Mouse (Mus musculus) ES-E14 (cell line): ENCODE measurements at regions not wholly inside any gene's neighbourhood (a gene's known extent, or its start where the extent isn't known, plus 50 kb on each side); places are given as distances from the start of the nearest gene placed in this dataset.

Source experiments
- DNase-seq: peaks from one replicate; pipeline ENCODE4 v3.0.0-alpha.2; 2013; ENCODE audit warnings: low read depth, low spot score
- H3K27ac ChIP-seq: 2 replicates; pipeline ENCODE4 v1.5.1; 2012; ENCODE audit warnings: low read depth, mild to moderate bottlenecking, low read length, moderate library complexity, mixed read lengths; ENCODE audit not compliant: poor library complexity, insufficient read depth, severe bottlenecking
- H3K36me3 ChIP-seq: 2 replicates; pipeline ENCODE4 v1.6.1; 2012; ENCODE audit warnings: mild to moderate bottlenecking, low read length, moderate library complexity, mixed read lengths; ENCODE audit not compliant: control insufficient read depth, poor library complexity, insufficient read depth, severe bottlenecking
- H3K4me1 ChIP-seq, 2 experiments: fragments of 150-350 bp in 1 of 2; sonication (generic) in 1 of 2; 2 replicates each; pipeline ENCODE4 v1.6.1; 2012; ENCODE audit warnings: low read length in 2 of 2, mild to moderate bottlenecking in 1 of 2, mixed read lengths in 1 of 2; ENCODE audit not compliant: control insufficient read depth in 2 of 2, insufficient read depth in 2 of 2, poor library complexity in 1 of 2
- H3K4me3 ChIP-seq, 2 experiments: fragments of 150-350 bp in 1 of 2; sonication (generic) in 1 of 2; 2 replicates each; pipeline ENCODE4 v1.5.1; 2012; ENCODE audit warnings: low read length in 2 of 2, low read depth in 1 of 2, mild to moderate bottlenecking in 1 of 2, mixed read lengths in 1 of 2; ENCODE audit not compliant: insufficient read depth in 1 of 2, poor library complexity in 1 of 2, severe bottlenecking in 1 of 2
- H3K9ac ChIP-seq: 2 replicates; pipeline ENCODE4 v1.6.1; 2012; ENCODE audit warnings: low read depth, mild to moderate bottlenecking, low read length, mixed read lengths; ENCODE audit not compliant: poor library complexity, insufficient read depth, severe bottlenecking
- H3K9me3 ChIP-seq: fragments of 150-350 bp; sonication (generic); 2 replicates; pipeline ENCODE4 v1.6.1; 2012; ENCODE audit warnings: low read depth, mild to moderate bottlenecking, low read length; ENCODE audit not compliant: control insufficient read depth, insufficient read depth
- CHD2 ChIP-seq: IDR thresholded peaks from 2 replicates; pipeline ENCODE4 v1.6.1; 2014; ENCODE audit warnings: mild to moderate bottlenecking, low read depth, low read length, inconsistent platforms
- HCFC1 ChIP-seq: IDR thresholded peaks from 2 replicates; pipeline ENCODE4 v1.6.1; 2012; ENCODE audit warnings: low read length, inconsistent platforms, borderline replicate concordance; ENCODE audit not compliant: insufficient read depth
- MAFK ChIP-seq: IDR thresholded peaks from 2 replicates; pipeline ENCODE4 v1.6.1; 2014; ENCODE audit warnings: mild to moderate bottlenecking, low read depth, low read length, inconsistent platforms; ENCODE audit not compliant: insufficient read depth
- ZC3H11A ChIP-seq: IDR thresholded peaks from 2 replicates; pipeline ENCODE4 v1.6.1; 2012; ENCODE audit warnings: low read depth, mild to moderate bottlenecking, inconsistent platforms, low read length, borderline replicate concordance
- ZNF384 ChIP-seq: IDR thresholded peaks from 2 replicates; pipeline ENCODE4 v1.6.1; 2012; ENCODE audit warnings: low read depth, low read length, inconsistent platforms
- in situ Hi-C, 2 experiments: fragments of 600-800 bp; cut with MboI; formaldehyde crosslinking; loops; one replicate each; pipeline ENCODE4 v1.15.1; 2025; ENCODE audit warnings: low sequenced_read_pairs in 2 of 2, inconsistent platforms in 1 of 2; ENCODE audit not compliant: unreplicated experiment in 2 of 2

DNA sequence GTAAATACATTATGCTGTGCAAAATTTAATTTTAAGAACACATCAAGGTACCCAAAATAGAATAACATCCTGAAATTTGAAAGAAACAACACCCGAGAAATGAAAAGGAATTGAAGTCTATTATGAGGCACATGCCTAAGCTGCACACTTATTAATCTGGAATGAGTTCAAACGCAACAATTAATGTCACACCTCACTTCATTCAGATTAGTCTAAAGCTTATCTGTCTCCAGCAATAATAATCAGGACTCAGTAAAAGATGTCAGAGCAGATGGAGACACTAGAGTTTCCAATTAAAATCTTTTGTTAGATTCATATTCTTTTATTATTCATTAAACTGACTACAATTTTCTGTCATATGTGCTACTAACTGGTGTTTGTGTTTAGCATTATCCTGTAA, 308.2 kb upstream of the Ccdc54 start:
- H3K9ac ChIP-seq = no peak overlapping the region
- no peaks in the 10 kb centered on the region for H3K4me1 ChIP-seq
- H3K9me3 ChIP-seq = no peaks in the 10 kb centered on the region
- no peak for DNase-seq
- no peaks in the 10 kb centered on the region for H3K36me3 ChIP-seq
- in situ Hi-C loops = no loop called here
- H3K4me3 ChIP-seq = no peak overlapping the region
- no peak overlapping the region for H3K27ac ChIP-seq
- no peak for TF ChIP-seq CHD2
- TF ChIP-seq MAFK = no peak
- no peak for TF ChIP-seq ZNF384
- no peak for TF ChIP-seq HCFC1

DNA sequence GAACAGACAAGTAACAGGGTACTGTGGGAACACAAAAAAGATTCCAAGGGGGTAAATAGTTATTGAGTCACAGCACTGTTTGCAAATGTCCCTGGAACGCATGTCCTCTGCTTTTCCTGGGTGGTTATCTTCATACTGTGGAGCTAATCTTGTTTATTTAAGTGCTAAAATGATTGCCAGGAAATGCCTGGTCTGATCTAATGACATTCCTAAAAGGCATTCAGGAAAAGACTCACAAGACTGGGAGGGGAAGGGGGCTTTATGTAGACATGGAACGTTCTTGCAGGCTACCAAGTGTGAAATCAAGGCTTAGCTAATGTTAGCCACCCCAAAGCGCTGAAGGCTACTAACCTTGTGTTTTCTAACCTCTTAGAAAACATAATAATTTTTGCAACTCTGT, 287.0 kb upstream of the Ccdc54 start:
- no peaks in the 10 kb centered on the region for H3K9me3 ChIP-seq
- TF ChIP-seq CHD2 = no peak
- TF ChIP-seq MAFK = no peak
- no peak for TF ChIP-seq ZNF384
- no peak for TF ChIP-seq HCFC1
- no peak for TF ChIP-seq ZC3H11A
- H3K9ac ChIP-seq = no peak overlapping the region
- H3K36me3 ChIP-seq = no peaks in the 10 kb centered on the region
- in situ Hi-C loops = no loop called here
- no peak overlapping the region for H3K27ac ChIP-seq
- H3K4me1 ChIP-seq = no peaks in the 10 kb centered on the region
- DNase-seq = no peak
- H3K4me3 ChIP-seq = no peak overlapping the region

DNA sequence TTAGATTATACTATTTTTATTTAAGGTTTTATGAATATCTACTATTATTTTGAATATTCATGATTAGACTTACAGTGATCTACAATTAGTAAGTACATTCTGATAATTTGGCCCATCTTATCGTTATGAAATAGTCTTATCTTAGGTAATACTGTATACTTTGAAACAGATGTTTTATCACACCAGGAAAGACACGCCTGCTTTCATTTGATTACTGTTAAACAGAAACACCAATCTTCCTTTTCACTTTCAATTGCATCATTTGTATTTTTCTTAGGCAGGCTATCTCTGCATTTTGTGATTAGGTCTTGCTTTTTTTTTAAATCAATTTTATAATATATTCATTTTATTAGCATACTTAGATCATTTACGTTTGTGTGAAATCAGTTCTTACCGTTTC, 280.4 kb upstream of the Ccdc54 start:
- H3K27ac ChIP-seq = no peak overlapping the region
- in situ Hi-C loops = no loop called here
- DNase-seq = no peak
- H3K9me3 ChIP-seq = no peaks in the 10 kb centered on the region
- no peaks in the 10 kb centered on the region for H3K36me3 ChIP-seq
- H3K9ac ChIP-seq = no peak overlapping the region
- no peak overlapping the region for H3K4me3 ChIP-seq
- H3K4me1 ChIP-seq = no peaks in the 10 kb centered on the region
- TF ChIP-seq ZC3H11A (no peak), CHD2 (no peak), HCFC1 (no peak), ZNF384 (no peak), MAFK (no peak)

DNA sequence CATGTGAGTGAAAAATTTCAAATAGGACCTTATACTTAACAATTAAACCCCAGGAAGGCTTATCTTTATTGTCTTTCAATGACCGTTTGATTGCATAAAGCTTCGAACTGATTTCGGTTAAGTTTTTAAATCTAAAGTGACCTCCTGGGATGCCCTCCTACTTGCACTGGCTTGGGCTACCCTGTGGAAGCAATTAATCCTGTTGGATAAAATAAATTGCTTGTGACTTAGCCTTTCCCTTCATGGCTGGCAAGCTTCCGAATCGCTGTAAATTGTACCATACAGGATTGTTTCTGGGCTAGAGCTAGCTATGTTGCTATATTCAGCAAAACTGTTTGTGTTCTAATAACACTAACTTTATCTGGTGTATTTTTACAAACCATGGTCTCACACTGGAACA, 272.6 kb upstream of the Ccdc54 start:
- no peak for TF ChIP-seq ZNF384
- no peak for TF ChIP-seq ZC3H11A
- no peak for TF ChIP-seq MAFK
- no peak for TF ChIP-seq CHD2
- TF ChIP-seq HCFC1 = no peak
- no peak overlapping the region for H3K27ac ChIP-seq
- in situ Hi-C loops = no loop called here
- no peak for DNase-seq
- H3K36me3 ChIP-seq = no peaks in the 10 kb centered on the region
- no peaks in the 10 kb centered on the region for H3K4me1 ChIP-seq
- no peak overlapping the region for H3K4me3 ChIP-seq
- no peaks in the 10 kb centered on the region for H3K9me3 ChIP-seq
- no peak overlapping the region for H3K9ac ChIP-seq

DNA sequence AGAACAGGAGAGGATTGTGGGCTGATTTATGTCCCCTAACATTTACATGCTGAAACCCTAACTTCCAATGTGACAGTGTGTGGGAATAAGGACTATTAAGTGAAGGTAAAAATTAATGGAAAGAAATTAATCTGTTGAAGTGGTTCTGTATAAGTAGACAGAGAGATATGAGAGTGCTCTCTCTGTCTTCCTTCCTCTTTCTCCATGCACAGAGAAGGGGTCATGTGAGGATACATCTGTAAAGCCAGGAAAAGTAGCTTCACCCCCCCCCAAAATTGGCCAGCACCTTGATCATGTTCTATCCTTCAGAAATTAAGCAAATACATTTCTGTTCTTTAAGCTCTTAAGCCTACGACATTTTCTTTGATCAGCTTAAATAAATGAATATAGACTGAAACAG, 268.6 kb upstream of the Ccdc54 start:
- Histone ChIP-seq H3K4me3 (no peak overlapping the region), H3K27ac (no peak overlapping the region), H3K4me1 (no peaks in the 10 kb centered on the region), H3K9ac (no peak overlapping the region), H3K9me3 (no peaks in the 10 kb centered on the region), H3K36me3 (no peaks in the 10 kb centered on the region)
- DNase-seq = no peak
- TF ChIP-seq ZNF384 (no peak), MAFK (no peak), HCFC1 (no peak), CHD2 (no peak), ZC3H11A (no peak)
- in situ Hi-C loops = no loop called here
